Mouse (Mus musculus) MEL (cell line): ENCODE data around the gene Slc4a7. TPM values are rescaled to one million over a fixed set of nuclear protein-coding genes. Genes with fewer than 3 reads are reported as not detected.

ENCODE experiments used
- DNase-seq: peaks from one replicate; pipeline ENCODE4 v3.0.0; 2011; ENCODE audit warnings: low read depth, low spot score
- H3K27ac ChIP-seq: 2 replicates; pipeline ENCODE4 v1.5.1; 2012; ENCODE audit warnings: low read depth, mild to moderate bottlenecking, control low read depth, low read length, moderate library complexity; ENCODE audit not compliant: control insufficient read depth
- H3K27me3 ChIP-seq, 2 experiments: fragments of 150-350 bp in 1 of 2; sonication (generic) in 1 of 2; 2 replicates each; pipeline ENCODE4 v1.6.1; 2012; ENCODE audit warnings: low read length in 2 of 2, mild to moderate bottlenecking in 2 of 2, improper control_type of control experiment in 1 of 2, moderate library complexity in 1 of 2; ENCODE audit not compliant: insufficient read depth in 2 of 2, control insufficient read depth in 1 of 2
- H3K36me3 ChIP-seq, 2 experiments: 2 replicates each; pipeline ENCODE4 v1.6.1; 2012 to 2014; ENCODE audit warnings: low read length in 2 of 2, improper control_type of control experiment in 1 of 2, inconsistent platforms in 1 of 2, mild to moderate bottlenecking in 1 of 2; ENCODE audit not compliant: insufficient read depth in 2 of 2, control insufficient read depth in 1 of 2
- H3K4me1 ChIP-seq, 2 experiments: fragments of 150-350 bp in 1 of 2; sonication (generic) in 1 of 2; 2 replicates each; pipeline ENCODE4 v1.6.1; 2012; ENCODE audit warnings: low read length in 2 of 2, improper control_type of control experiment in 1 of 2, mild to moderate bottlenecking in 1 of 2; ENCODE audit not compliant: insufficient read depth in 2 of 2, control insufficient read depth in 1 of 2
- H3K4me3 ChIP-seq, 2 experiments: fragments of 150-350 bp in 1 of 2; sonication (generic) in 1 of 2; 2 replicates each; pipeline ENCODE4 v1.5.1; 2012; ENCODE audit warnings: low read depth in 2 of 2, low read length in 2 of 2, mild to moderate bottlenecking in 2 of 2, moderate library complexity in 2 of 2, control low read depth in 1 of 2, improper control_type of control experiment in 1 of 2; ENCODE audit not compliant: control insufficient read depth in 1 of 2, insufficient read depth in 1 of 2
- H3K79me2 ChIP-seq: 2 replicates; pipeline ENCODE4 v1.6.1; 2012; ENCODE audit warnings: mild to moderate bottlenecking, low read length, moderate library complexity; ENCODE audit not compliant: control insufficient read depth, poor library complexity, insufficient read depth
- H3K9ac ChIP-seq: 2 replicates; pipeline ENCODE4 v1.6.1; 2012; ENCODE audit warnings: low read depth, mild to moderate bottlenecking, control low read depth, low read length, moderate library complexity; ENCODE audit not compliant: control insufficient read depth, poor library complexity, severe bottlenecking
- H3K9me3 ChIP-seq: fragments of 150-350 bp; sonication (generic); replicated peaks from 2 replicates; pipeline ENCODE4 v1.6.1; 2012; ENCODE audit warnings: mild to moderate bottlenecking, low read length, improper control_type of control experiment, moderate library complexity; ENCODE audit not compliant: insufficient read depth
- BHLHE40 ChIP-seq: IDR thresholded peaks from 2 replicates; pipeline ENCODE4 v1.6.1; 2012; ENCODE audit warnings: low read depth, mild to moderate bottlenecking, inconsistent platforms, low read length, improper control_type of control experiment, borderline replicate concordance
- CHD2 ChIP-seq: IDR thresholded peaks from 2 replicates; pipeline ENCODE4 v1.6.1; 2011; ENCODE audit warnings: low read length, improper control_type of control experiment
- CTCF ChIP-seq, 3 experiments: IDR thresholded peaks in 2 of 3; conservative IDR thresholded peaks in 1 of 3; 2 replicates each; pipeline ENCODE4 v1.5.1; 2011 to 2012; ENCODE audit warnings: low read length in 3 of 3, low read depth in 2 of 3, mild to moderate bottlenecking in 2 of 3, improper control_type of control experiment in 1 of 3, inconsistent platforms in 1 of 3, mixed read lengths in 1 of 3, moderate library complexity in 1 of 3; ENCODE audit not compliant: control insufficient read depth in 1 of 3, insufficient read depth in 1 of 3, poor library complexity in 1 of 3, severe bottlenecking in 1 of 3
- EP300 ChIP-seq, 2 experiments: IDR thresholded peaks; 2 replicates each; pipeline ENCODE4 v1.6.1; 2011; ENCODE audit warnings: improper control_type of control experiment in 2 of 2, low read length in 2 of 2, low read depth in 1 of 2, mild to moderate bottlenecking in 1 of 2
- ETS1 ChIP-seq: IDR thresholded peaks from 2 replicates; pipeline ENCODE4 v1.6.1; 2012; ENCODE audit warnings: low read depth, mild to moderate bottlenecking, inconsistent platforms, low read length, improper control_type of control experiment, moderate library complexity
- GATA1 ChIP-seq: IDR thresholded peaks from 2 replicates; pipeline ENCODE4 v1.6.1; 2011; ENCODE audit warnings: low read depth, low read length, improper control_type of control experiment
- HCFC1 ChIP-seq: IDR thresholded peaks from 2 replicates; pipeline ENCODE4 v1.6.1; 2012; ENCODE audit warnings: low read depth, mild to moderate bottlenecking, inconsistent platforms, low read length, improper control_type of control experiment, moderate library complexity
- KAT2A ChIP-seq: conservative IDR thresholded peaks from 2 replicates; pipeline ENCODE4 v1.6.1; 2012; ENCODE audit warnings: low read depth, low read length, improper control_type of control experiment, inconsistent platforms
- MAFK ChIP-seq: IDR thresholded peaks from 2 replicates; pipeline ENCODE4 v1.6.1; 2011; ENCODE audit warnings: low read depth, mild to moderate bottlenecking, low read length, improper control_type of control experiment, borderline replicate concordance
- MAX ChIP-seq: IDR thresholded peaks from 2 replicates; pipeline ENCODE4 v1.6.1; 2011; ENCODE audit warnings: low read length, improper control_type of control experiment
- MEF2A ChIP-seq: IDR thresholded peaks from 2 replicates; pipeline ENCODE4 v1.6.1; 2014; ENCODE audit warnings: low read depth, mild to moderate bottlenecking, inconsistent platforms, low read length, improper control_type of control experiment; ENCODE audit not compliant: poor library complexity, insufficient replicate concordance, severe bottlenecking; ENCODE audit errors: extremely low read depth
- MYB ChIP-seq: IDR thresholded peaks from 2 replicates; pipeline ENCODE4 v1.6.1; 2011; ENCODE audit warnings: mild to moderate bottlenecking, low read depth, low read length, improper control_type of control experiment
- POLR2AphosphoS5 ChIP-seq: IDR thresholded peaks from 2 replicates; pipeline ENCODE4 v1.6.1; 2012; ENCODE audit warnings: low read depth, borderline replicate concordance, mild to moderate bottlenecking, inconsistent platforms, low read length, moderate library complexity, mixed read lengths
- RAD21 ChIP-seq: IDR thresholded peaks from 2 replicates; pipeline ENCODE4 v1.6.1; 2011; ENCODE audit warnings: mild to moderate bottlenecking, low read depth, low read length, improper control_type of control experiment
- SIN3A ChIP-seq: IDR thresholded peaks from 2 replicates; pipeline ENCODE4 v1.6.1; 2012; ENCODE audit warnings: low read length, improper control_type of control experiment, inconsistent platforms
- SMC3 ChIP-seq: IDR thresholded peaks from 2 replicates; pipeline ENCODE4 v1.6.1; 2011; ENCODE audit warnings: low read depth, low read length, improper control_type of control experiment
- TAL1 ChIP-seq: IDR thresholded peaks from 2 replicates; pipeline ENCODE4 v1.6.1; 2012; ENCODE audit warnings: mild to moderate bottlenecking, inconsistent platforms, low read length, moderate library complexity, mixed read lengths
- TCF12 ChIP-seq: IDR thresholded peaks from 2 replicates; pipeline ENCODE4 v1.6.1; 2014; ENCODE audit warnings: low read depth, mild to moderate bottlenecking, inconsistent platforms, low read length, improper control_type of control experiment, moderate library complexity
- USF1 ChIP-seq: IDR thresholded peaks from 2 replicates; pipeline ENCODE4 v1.6.1; 2014; ENCODE audit warnings: low read depth, mild to moderate bottlenecking, inconsistent platforms, low read length, improper control_type of control experiment, moderate library complexity
- ZMIZ1 ChIP-seq: IDR thresholded peaks from 2 replicates; pipeline ENCODE4 v1.6.1; 2012; ENCODE audit warnings: low read depth, mild to moderate bottlenecking, inconsistent platforms, low read length, improper control_type of control experiment, moderate library complexity
- ZNF384 ChIP-seq: IDR thresholded peaks from 2 replicates; pipeline ENCODE4 v1.6.1; 2012; ENCODE audit warnings: low read depth, mild to moderate bottlenecking, inconsistent platforms, low read length, improper control_type of control experiment
- polyA plus RNA-seq, 2 experiments: library from polyadenylated mRNA; stranded (reverse) in 1 of 2; unstranded in 1 of 2; fragments of >175 nt in 1 of 2; fragments of >200 nt in 1 of 2; gene quantifications; 2 replicates each; pipeline versions ENCODE4 v1.2.1 to v1.2.4; 2012; ENCODE audit warnings: low replicate concordance in 2 of 2, low read depth in 1 of 2; ENCODE audit not compliant: insufficient read length in 2 of 2, insufficient read depth in 1 of 2, missing spikeins in 1 of 2
- total RNA-seq: library from RNA; depleted of rRNA; stranded (reverse); fragments of 300-350 nt; gene quantifications from 2 replicates; pipeline ENCODE4 v1.2.3, GENCODE M21; 2012

Gene Slc4a7
- total and polyA plus RNA-seq, 3 experiments = 8.2 to 30.2 (median 12.8) TPM

DNA sequence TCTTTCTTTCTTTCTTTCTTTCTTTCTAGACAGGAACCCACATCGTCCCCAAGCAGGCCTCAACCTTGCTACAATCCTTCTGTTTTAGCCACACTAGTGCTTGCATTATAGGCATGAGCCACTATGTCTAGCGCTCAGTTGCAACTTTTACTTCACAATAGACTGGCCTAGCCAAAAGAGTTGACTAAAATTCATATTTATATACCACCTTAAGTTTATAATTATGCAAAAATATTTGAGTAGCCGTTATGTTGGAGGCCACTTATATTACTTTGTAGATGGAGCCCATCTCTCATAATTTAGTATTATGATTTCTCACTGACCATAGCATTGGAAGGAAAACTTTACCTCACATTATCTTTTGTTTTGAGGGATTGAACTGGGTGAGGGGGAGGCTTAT, 3.0 kb downstream of the Slc4a7 start:
- Histone ChIP-seq H3K27me3 (no peaks in the 10 kb centered on the region), H3K9me3 (no peaks in the 10 kb centered on the region)
- TF ChIP-seq GATA1 = 0 out of 2 replicates have a peak, but pooled peaks have one; percentile 31
- TF ChIP-seq CTCF (IDR thresholded peaks at IDR 0.05 in 2 of 3, conservative IDR thresholded peaks at IDR 0.05 in 1 of 3; ENCODE audit: control insufficient read depth in 1 of 3, insufficient read depth in 1 of 3, low read depth in 2 of 3, low read length in 3 of 3, poor library complexity in 1 of 3, severe bottlenecking in 1 of 3) = no peak
- TF ChIP-seq, all 39 proteins: peak for 1
- Histone ChIP-seq H3K79me2 (peaks cover 13% of the 10 kb centered on the region), H3K9ac (no peak overlapping the region), H3K4me3 (no peak overlapping the region), H3K27ac (no peak overlapping the region), H3K4me1 (peaks cover 5 to 9% of the 10 kb centered on the region in 2 experiments; a peak in 3 of 4 replicates), H3K36me3 (peaks cover 0 to 18% of the 10 kb centered on the region in 2 experiments; a peak in 2 of 4 replicates)
- no peak for DNase-seq

DNA sequence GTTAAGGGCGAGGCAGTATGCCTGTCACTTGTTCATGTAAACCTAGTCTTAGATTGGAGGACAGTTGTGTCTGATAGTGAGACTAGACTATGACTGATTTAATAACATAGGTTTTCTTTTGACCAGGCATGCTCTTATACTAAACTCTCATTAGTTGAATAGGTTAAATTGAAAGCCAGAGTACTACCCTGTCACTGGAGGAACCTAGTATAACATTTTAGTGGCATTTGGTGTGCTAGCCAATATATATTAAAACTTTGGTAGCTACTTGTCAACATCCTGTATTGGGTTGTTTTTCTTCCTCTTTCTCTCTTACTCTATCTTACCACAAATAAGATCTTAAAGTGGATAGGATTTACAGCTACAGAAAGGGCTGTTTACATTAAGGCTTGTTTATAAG, 4.3 kb downstream of the Slc4a7 start:
- H3K4me3 ChIP-seq = no peak overlapping the region

DNA sequence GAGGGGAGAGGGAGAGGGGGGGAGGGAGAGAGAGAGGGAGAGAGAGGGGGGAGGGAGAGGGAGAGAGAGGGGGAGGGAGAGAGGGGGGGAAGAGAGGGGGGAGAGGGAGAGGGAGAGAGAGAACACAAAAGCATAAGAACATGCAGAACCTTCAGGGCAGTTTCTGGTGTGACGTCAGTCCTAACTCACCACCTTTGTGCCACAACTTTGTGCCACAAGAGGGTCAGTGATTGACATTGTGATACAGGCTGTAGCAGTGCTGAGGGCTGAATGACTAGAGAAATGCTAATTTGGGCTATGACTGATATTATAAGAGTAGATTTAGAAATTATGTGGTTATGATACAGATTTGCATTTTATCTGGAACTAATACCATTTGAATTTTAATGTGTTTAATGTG, 5.0 kb downstream of the Slc4a7 start:
- DNase-seq = no peak
- Histone ChIP-seq H3K4me1 (peaks cover 5 to 9% of the 10 kb centered on the region in 2 experiments; a peak in 3 of 4 replicates), H3K36me3 (peaks cover 2 to 18% of the 10 kb centered on the region in 2 experiments), H3K79me2 (peaks cover 15% of the 10 kb centered on the region), H3K27me3 (no peaks in the 10 kb centered on the region), H3K4me3 (no peak overlapping the region), H3K9me3 (no peaks in the 10 kb centered on the region), H3K27ac (no peak overlapping the region), H3K9ac (no peak overlapping the region)
- no peak for TF ChIP-seq MAFK
- TF ChIP-seq ZNF384 = no peak
- no peak for TF ChIP-seq BHLHE40

More for the DNA sequence above, 4.3 kb downstream of the Slc4a7 start:
- no peak overlapping the region for H3K27ac ChIP-seq
- no peaks in the 10 kb centered on the region for H3K9me3 ChIP-seq
- TF ChIP-seq CTCF (IDR thresholded peaks at IDR 0.05 in 2 of 3, conservative IDR thresholded peaks at IDR 0.05 in 1 of 3; ENCODE audit: control insufficient read depth in 1 of 3, insufficient read depth in 1 of 3, low read depth in 2 of 3, low read length in 3 of 3, poor library complexity in 1 of 3, severe bottlenecking in 1 of 3) (no peak), SIN3A (no peak), ETS1 (no peak), MAFK (no peak), TCF12 (no peak), MAX (no peak), KAT2A (no peak), MEF2A (no peak), SMC3 (no peak), HCFC1 (no peak), EP300 (IDR thresholded peaks at IDR 0.05; ENCODE audit: low read depth in 1 of 2, low read length in 2 of 2) (no peak), RAD21 (no peak), CHD2 (no peak), USF1 (no peak), ZMIZ1 (no peak), TAL1 (no peak), MYB (no peak), POLR2AphosphoS5 (no peak)
- TF ChIP-seq, all 39 proteins: peak for 0
- peaks cover 15% of the 10 kb centered on the region for H3K79me2 ChIP-seq
- peak; percentile 30 for DNase-seq
- peaks cover 2 to 18% of the 10 kb centered on the region in 2 experiments for H3K36me3 ChIP-seq
- peaks cover 5 to 9% of the 10 kb centered on the region in 2 experiments; a peak in 3 of 4 replicates for H3K4me1 ChIP-seq
- no peak overlapping the region for H3K9ac ChIP-seq
- H3K27me3 ChIP-seq = no peaks in the 10 kb centered on the region
